Mouse (Mus musculus) heart, postnatal 0 days (tissue): Measurements from ENCODE around the gene Sec16a.

Experiments
- CTCF ChIP-seq: IDR thresholded peaks from 2 replicates; pipeline ENCODE4 v1.5.1; 2016; ENCODE audit warnings: antibody characterized with exemption, control low read depth, low read depth
- EP300 ChIP-seq: IDR thresholded peaks from 2 replicates; pipeline ENCODE4 v1.6.1; 2016; ENCODE audit warnings: antibody characterized with exemption, low read depth

- no peak for TF ChIP-seq CTCF
- TF ChIP-seq EP300, result no peak
Measured at GRCm38 (mm10) chr2:26410931-26411411, 34.0 kb downstream of the Sec16a start.
